Mouse (Mus musculus): ENCODE data around the gene Mast4. TPM values are rescaled to one million over a fixed set of nuclear protein-coding genes. Genes with fewer than 3 reads are reported as not detected.

Gene Mast4
- polyA plus RNA-seq, 1 experiment from 2014 or later = 18.9 TPM

GRCm38 (mm10) chr13:103262707-103263106 lies 71.6 kb downstream of the Mast4 start:
- Histone ChIP-seq H3K4me1 (ENCODE audit: control insufficient read depth, insufficient read depth, low read length) (no peaks in the 10 kb centered on the region), H3K27ac (replicated peaks; ENCODE audit: low read depth, low read length) (no peak overlapping the region), H3K9ac (ENCODE audit: low read length) (no peak overlapping the region), H3K27me3 (ENCODE audit: control insufficient read depth, insufficient read depth, low read length) (no peaks in the 10 kb centered on the region), H3K4me3 (ENCODE audit: low read depth, low read length) (no peak overlapping the region), H3K9me3 (ENCODE audit: control insufficient read depth, low read length) (no peaks in the 10 kb centered on the region), H3K36me3 (ENCODE audit: control insufficient read depth, insufficient read depth, low read length) (no peaks in the 10 kb centered on the region), H3K4me2 (ENCODE audit: low read depth, severe bottlenecking) (no peak overlapping the region)
- ATAC-seq (ENCODE audit: insufficient number of reproducible peaks, low FRiP score, low TSS enrichment, low read depth) = no peak
- DNase-seq (ENCODE audit: low spot score) = no peak
- WGBS = 88% methylated on average over 3 of the region's 3 CpGs

- H3K27me3 ChIP-seq (ENCODE audit: control insufficient read depth, insufficient read depth, low read length) = no peaks in the 10 kb centered on the region
- WGBS = 85% methylated on average over 3 of the region's 3 CpGs
- no peak for DNase-seq (ENCODE audit: low spot score)
- no peak for ATAC-seq (ENCODE audit: insufficient number of reproducible peaks, low FRiP score, low TSS enrichment, low read depth)
- no peak overlapping the region for H3K9ac ChIP-seq (ENCODE audit: low read length)
- no peak overlapping the region for H3K4me3 ChIP-seq (ENCODE audit: low read depth, low read length)
- H3K27ac ChIP-seq (replicated peaks; ENCODE audit: low read depth, low read length) = no peak overlapping the region
- H3K4me2 ChIP-seq (ENCODE audit: low read depth, severe bottlenecking) = no peak overlapping the region
- no peaks in the 10 kb centered on the region for H3K36me3 ChIP-seq (ENCODE audit: control insufficient read depth, insufficient read depth, low read length)
- no peaks in the 10 kb centered on the region for H3K4me1 ChIP-seq (ENCODE audit: control insufficient read depth, insufficient read depth, low read length)
- no peaks in the 10 kb centered on the region for H3K9me3 ChIP-seq (ENCODE audit: control insufficient read depth, low read length)
These were observed 72.2 kb downstream of the Mast4 start for GRCm38 (mm10) chr13:103262061-103262460.

GRCm38 (mm10) chr13:103260414-103260813 lies 73.9 kb downstream of the Mast4 start:
- H3K27me3 ChIP-seq (ENCODE audit: control insufficient read depth, insufficient read depth, low read length) = no peaks in the 10 kb centered on the region
- 75% methylated on average over 3 of the region's 3 CpGs for WGBS
- DNase-seq (ENCODE audit: low spot score) = no peak
- ATAC-seq (ENCODE audit: insufficient number of reproducible peaks, low FRiP score, low TSS enrichment, low read depth) = no peak
- H3K4me1 ChIP-seq (ENCODE audit: control insufficient read depth, insufficient read depth, low read length) = no peaks in the 10 kb centered on the region
- H3K9ac ChIP-seq (ENCODE audit: low read length) = no peak overlapping the region
- H3K4me3 ChIP-seq (ENCODE audit: low read depth, low read length) = no peak overlapping the region
- H3K4me2 ChIP-seq (ENCODE audit: low read depth, severe bottlenecking) = no peak overlapping the region
- no peaks in the 10 kb centered on the region for H3K9me3 ChIP-seq (ENCODE audit: control insufficient read depth, low read length)
- no peaks in the 10 kb centered on the region for H3K36me3 ChIP-seq (ENCODE audit: control insufficient read depth, insufficient read depth, low read length)
- no peak overlapping the region for H3K27ac ChIP-seq (replicated peaks; ENCODE audit: low read depth, low read length)

GRCm38 (mm10) chr13:103258106-103258505 lies 76.2 kb downstream of the Mast4 start:
- ATAC-seq (ENCODE audit: insufficient number of reproducible peaks, low FRiP score, low TSS enrichment, low read depth) (no peak), DNase-seq (ENCODE audit: low spot score) (no peak)
- WGBS = 69% methylated on average over 3 of the region's 3 CpGs

GRCm38 (mm10) chr13:103254861-103255260 lies 79.4 kb downstream of the Mast4 start:
- no peak overlapping the region for H3K4me2 ChIP-seq (ENCODE audit: low read depth, severe bottlenecking)
- H3K27ac ChIP-seq (replicated peaks; ENCODE audit: low read depth, low read length) = no peak overlapping the region
- H3K9ac ChIP-seq (ENCODE audit: low read length) = no peak overlapping the region
- ATAC-seq (ENCODE audit: insufficient number of reproducible peaks, low FRiP score, low TSS enrichment, low read depth) (no peak), DNase-seq (ENCODE audit: low spot score) (no peak)
- no peaks in the 10 kb centered on the region for H3K27me3 ChIP-seq (ENCODE audit: control insufficient read depth, insufficient read depth, low read length)
- H3K9me3 ChIP-seq (ENCODE audit: control insufficient read depth, low read length) = no peaks in the 10 kb centered on the region
- WGBS = 81% methylated on average over 3 of the region's 3 CpGs
- no peak overlapping the region for H3K4me3 ChIP-seq (ENCODE audit: low read depth, low read length)
- H3K36me3 ChIP-seq (ENCODE audit: control insufficient read depth, insufficient read depth, low read length) = no peaks in the 10 kb centered on the region
- no peaks in the 10 kb centered on the region for H3K4me1 ChIP-seq (ENCODE audit: control insufficient read depth, insufficient read depth, low read length)

More at GRCm38 (mm10) chr13:103258106-103258505, 76.2 kb downstream of the Mast4 start:
- no peaks in the 10 kb centered on the region for H3K27me3 ChIP-seq (ENCODE audit: control insufficient read depth, insufficient read depth, low read length)
- no peaks in the 10 kb centered on the region for H3K4me1 ChIP-seq (ENCODE audit: control insufficient read depth, insufficient read depth, low read length)
- no peak overlapping the region for H3K27ac ChIP-seq (replicated peaks; ENCODE audit: low read depth, low read length)
- H3K4me2 ChIP-seq (ENCODE audit: low read depth, severe bottlenecking) = no peak overlapping the region
- no peak overlapping the region for H3K9ac ChIP-seq (ENCODE audit: low read length)
- no peaks in the 10 kb centered on the region for H3K36me3 ChIP-seq (ENCODE audit: control insufficient read depth, insufficient read depth, low read length)
- H3K9me3 ChIP-seq (ENCODE audit: control insufficient read depth, low read length) = no peaks in the 10 kb centered on the region
- H3K4me3 ChIP-seq (ENCODE audit: low read depth, low read length) = no peak overlapping the region

GRCm38 (mm10) chr13:103253077-103253476 lies 81.2 kb downstream of the Mast4 start:
- WGBS = 87% methylated on average over 6 of the region's 6 CpGs
- ATAC-seq (ENCODE audit: insufficient number of reproducible peaks, low FRiP score, low TSS enrichment, low read depth) (no peak), DNase-seq (ENCODE audit: low spot score) (no peak)
- Histone ChIP-seq H3K27me3 (ENCODE audit: control insufficient read depth, insufficient read depth, low read length) (no peaks in the 10 kb centered on the region), H3K9me3 (ENCODE audit: control insufficient read depth, low read length) (no peaks in the 10 kb centered on the region), H3K9ac (ENCODE audit: low read length) (no peak overlapping the region), H3K36me3 (ENCODE audit: control insufficient read depth, insufficient read depth, low read length) (no peaks in the 10 kb centered on the region), H3K4me1 (ENCODE audit: control insufficient read depth, insufficient read depth, low read length) (no peaks in the 10 kb centered on the region), H3K27ac (replicated peaks; ENCODE audit: low read depth, low read length) (no peak overlapping the region), H3K4me3 (ENCODE audit: low read depth, low read length) (no peak overlapping the region), H3K4me2 (ENCODE audit: low read depth, severe bottlenecking) (no peak overlapping the region)

- Histone ChIP-seq H3K36me3 (ENCODE audit: control insufficient read depth, insufficient read depth, low read length) (no peaks in the 10 kb centered on the region), H3K4me1 (ENCODE audit: control insufficient read depth, insufficient read depth, low read length) (no peaks in the 10 kb centered on the region), H3K4me3 (ENCODE audit: low read depth, low read length) (no peak overlapping the region), H3K9ac (ENCODE audit: low read length) (no peak overlapping the region), H3K27ac (replicated peaks; ENCODE audit: low read depth, low read length) (no peak overlapping the region), H3K4me2 (ENCODE audit: low read depth, severe bottlenecking) (no peak overlapping the region), H3K27me3 (ENCODE audit: control insufficient read depth, insufficient read depth, low read length) (no peaks in the 10 kb centered on the region), H3K9me3 (ENCODE audit: control insufficient read depth, low read length) (no peaks in the 10 kb centered on the region)
- ATAC-seq (ENCODE audit: insufficient number of reproducible peaks, low FRiP score, low TSS enrichment, low read depth) = no peak
- 40% methylated on average over 14 of the region's 14 CpGs for WGBS
- no peak for DNase-seq (ENCODE audit: low spot score)
These were observed 85.9 kb downstream of the Mast4 start for GRCm38 (mm10) chr13:103248102-103249054.

GRCm38 (mm10) chr13:103246973-103247718 lies 87.2 kb downstream of the Mast4 start:
- Histone ChIP-seq H3K4me1 (ENCODE audit: control insufficient read depth, insufficient read depth, low read length) (no peaks in the 10 kb centered on the region), H3K36me3 (ENCODE audit: control insufficient read depth, insufficient read depth, low read length) (no peaks in the 10 kb centered on the region), H3K27me3 (ENCODE audit: control insufficient read depth, insufficient read depth, low read length) (no peaks in the 10 kb centered on the region), H3K4me3 (ENCODE audit: low read depth, low read length) (no peak overlapping the region), H3K9me3 (ENCODE audit: control insufficient read depth, low read length) (no peaks in the 10 kb centered on the region), H3K27ac (replicated peaks; ENCODE audit: low read depth, low read length) (no peak overlapping the region), H3K9ac (ENCODE audit: low read length) (no peak overlapping the region), H3K4me2 (ENCODE audit: low read depth, severe bottlenecking) (no peak overlapping the region)
- WGBS = 66% methylated on average over 5 of the region's 5 CpGs
- DNase-seq (ENCODE audit: low spot score) = no peak
- no peak for ATAC-seq (ENCODE audit: insufficient number of reproducible peaks, low FRiP score, low TSS enrichment, low read depth)
